Mouse (Mus musculus) neural tube, embryonic 14.5 days (tissue): ENCODE measurements at regions not wholly inside any gene's neighbourhood (a gene's known extent, or its start where the extent isn't known, plus 50 kb on each side); places are given as distances from the start of the nearest gene placed in this dataset.

Experiments
- ATAC-seq: fragments of 200-750 bp; cut with Nextera tagmentation; 2 replicates; pipeline ENCODE4 v1.8.0; 2017; ENCODE audit warnings: low read depth, mild to moderate bottlenecking, moderate TSS enrichment, moderate library complexity
- H3K27ac ChIP-seq: fragments of 300-500 bp; sonication (generic); 2 replicates; pipeline ENCODE4 v1.5.1; 2014; ENCODE audit warnings: low read depth, mild to moderate bottlenecking, control low read depth, low read length, moderate library complexity, mixed read lengths
- H3K27me3 ChIP-seq: fragments of 300-500 bp; sonication (generic); 2 replicates; pipeline ENCODE4 v1.6.1; 2014; ENCODE audit warnings: low read length; ENCODE audit not compliant: control insufficient read depth, insufficient read depth
- H3K36me3 ChIP-seq: fragments of 300-500 bp; sonication (generic); 2 replicates; pipeline ENCODE4 v1.6.1; 2014; ENCODE audit warnings: low read length, mixed read lengths; ENCODE audit not compliant: control insufficient read depth, insufficient read depth
- H3K4me1 ChIP-seq: fragments of 300-500 bp; sonication (generic); 2 replicates; pipeline ENCODE4 v1.6.1; 2014; ENCODE audit warnings: low read length; ENCODE audit not compliant: control insufficient read depth, insufficient read depth
- H3K4me2 ChIP-seq: fragments of 300-500 bp; sonication (generic); 2 replicates; pipeline ENCODE4 v1.6.1; 2014; ENCODE audit warnings: mild to moderate bottlenecking, low read depth, low read length, control low read depth
- H3K4me3 ChIP-seq: fragments of 300-500 bp; sonication (generic); 2 replicates; pipeline ENCODE4 v1.5.1; 2014; ENCODE audit warnings: low read depth, low read length, control low read depth, mixed read lengths
- H3K9ac ChIP-seq: fragments of 300-500 bp; sonication (generic); replicated peaks from 2 replicates; pipeline ENCODE4 v1.6.1; 2014; ENCODE audit warnings: low read depth, mild to moderate bottlenecking, control low read depth, low read length, mixed read lengths
- H3K9me3 ChIP-seq: fragments of 300-500 bp; sonication (generic); 2 replicates; pipeline ENCODE4 v1.6.1; 2016; ENCODE audit warnings: low read length; ENCODE audit not compliant: control insufficient read depth
- WGBS: fragments of 180-500 bp; shearing (Covaris S2); extraction: QIAGEN DNeasy Blood & Tissue Kit; methylation state at CpG from one replicate; pipeline ENCODE4 v1.1.7; 2014; 5-methylcytosine and 5-hydroxymethylcytosine counted together

GRCm38 (mm10) chr17:82731561-82731960 lies 483.5 kb upstream of the Pkdcc start:
- Histone ChIP-seq H3K4me3 (no peak overlapping the region), H3K9ac (no peak overlapping the region), H3K4me1 (no peaks in the 10 kb centered on the region), H3K4me2 (no peak overlapping the region), H3K27me3 (no peaks in the 10 kb centered on the region), H3K36me3 (no peaks in the 10 kb centered on the region), H3K27ac (no peak overlapping the region), H3K9me3 (no peaks in the 10 kb centered on the region)
- ATAC-seq = no peak
- WGBS = 74% methylated on average over 4 of the region's 4 CpGs

- WGBS = 94% methylated on average over 1 of the region's 1 CpGs
- no peak overlapping the region for H3K9ac ChIP-seq
- no peak for ATAC-seq
Measured at GRCm38 (mm10) chr17:82742445-82742844, 472.6 kb upstream of the Pkdcc start.

GRCm38 (mm10) chr17:82757400-82757799 lies 457.7 kb upstream of the Pkdcc start:
- no peaks in the 10 kb centered on the region for H3K36me3 ChIP-seq
- H3K4me2 ChIP-seq = no peak overlapping the region
- no peak for ATAC-seq
- H3K9ac ChIP-seq = no peak overlapping the region
- H3K27me3 ChIP-seq = no peaks in the 10 kb centered on the region
- no peak overlapping the region for H3K27ac ChIP-seq
- H3K4me3 ChIP-seq = no peak overlapping the region
- H3K9me3 ChIP-seq = no peaks in the 10 kb centered on the region
- no peaks in the 10 kb centered on the region for H3K4me1 ChIP-seq
- whole genome bisulfite sequencing = 59% methylated on average over 3 of the region's 3 CpGs

More at GRCm38 (mm10) chr17:82742445-82742844, 472.6 kb upstream of the Pkdcc start:
- no peaks in the 10 kb centered on the region for H3K9me3 ChIP-seq
- no peaks in the 10 kb centered on the region for H3K36me3 ChIP-seq
- no peak overlapping the region for H3K4me3 ChIP-seq
- H3K4me2 ChIP-seq = no peak overlapping the region
- no peaks in the 10 kb centered on the region for H3K4me1 ChIP-seq
- H3K27me3 ChIP-seq = no peaks in the 10 kb centered on the region
- no peak overlapping the region for H3K27ac ChIP-seq

- Histone ChIP-seq H3K4me2 (no peak overlapping the region), H3K9me3 (no peaks in the 10 kb centered on the region), H3K4me1 (no peaks in the 10 kb centered on the region), H3K9ac (no peak overlapping the region), H3K27me3 (no peaks in the 10 kb centered on the region), H3K4me3 (no peak overlapping the region), H3K27ac (no peak overlapping the region), H3K36me3 (no peaks in the 10 kb centered on the region)
- 94% methylated on average over 2 of the region's 2 CpGs for WGBS
- no peak for ATAC-seq
Measured at GRCm38 (mm10) chr17:82779096-82779495, 436.0 kb upstream of the Pkdcc start.

GRCm38 (mm10) chr17:82822129-82822528 lies 393.0 kb upstream of the Pkdcc start:
- H3K27ac ChIP-seq = no peak overlapping the region
- 75% methylated on average over 3 of the region's 3 CpGs for WGBS
- H3K9ac ChIP-seq = no peak overlapping the region
- no peaks in the 10 kb centered on the region for H3K9me3 ChIP-seq
- no peak overlapping the region for H3K4me3 ChIP-seq
- H3K4me2 ChIP-seq = no peak overlapping the region
- no peaks in the 10 kb centered on the region for H3K4me1 ChIP-seq
- ATAC-seq = no peak
- no peaks in the 10 kb centered on the region for H3K27me3 ChIP-seq
- no peaks in the 10 kb centered on the region for H3K36me3 ChIP-seq

- Histone ChIP-seq H3K9me3 (no peaks in the 10 kb centered on the region), H3K36me3 (no peaks in the 10 kb centered on the region), H3K27me3 (no peaks in the 10 kb centered on the region), H3K27ac (no peak overlapping the region), H3K4me2 (no peak overlapping the region), H3K4me1 (no peaks in the 10 kb centered on the region), H3K4me3 (no peak overlapping the region), H3K9ac (no peak overlapping the region)
- ATAC-seq = no peak
- 87% methylated on average over 7 of the region's 7 CpGs for WGBS
Measured at GRCm38 (mm10) chr17:82824057-82824456, 391.0 kb upstream of the Pkdcc start.

GRCm38 (mm10) chr17:82824619-82825018 lies 390.5 kb upstream of the Pkdcc start:
- Histone ChIP-seq H3K9me3 (no peaks in the 10 kb centered on the region), H3K4me1 (no peaks in the 10 kb centered on the region), H3K27ac (no peak overlapping the region), H3K4me3 (no peak overlapping the region), H3K4me2 (no peak overlapping the region), H3K9ac (no peak overlapping the region), H3K27me3 (no peaks in the 10 kb centered on the region), H3K36me3 (no peaks in the 10 kb centered on the region)
- ATAC-seq = no peak
- WGBS = 93% methylated on average over 6 of the region's 6 CpGs

GRCm38 (mm10) chr17:82827170-82827569 lies 387.9 kb upstream of the Pkdcc start:
- H3K4me1 ChIP-seq = no peaks in the 10 kb centered on the region
- no peak overlapping the region for H3K27ac ChIP-seq
- no peak overlapping the region for H3K9ac ChIP-seq
- no peak for ATAC-seq
- H3K27me3 ChIP-seq = no peaks in the 10 kb centered on the region
- H3K36me3 ChIP-seq = no peaks in the 10 kb centered on the region
- no peak overlapping the region for H3K4me3 ChIP-seq
- H3K4me2 ChIP-seq = no peak overlapping the region
- no peaks in the 10 kb centered on the region for H3K9me3 ChIP-seq

GRCm38 (mm10) chr17:82827841-82828240 lies 387.3 kb upstream of the Pkdcc start:
- no peak overlapping the region for H3K4me3 ChIP-seq
- H3K9ac ChIP-seq = no peak overlapping the region
- H3K4me1 ChIP-seq = no peaks in the 10 kb centered on the region
- no peaks in the 10 kb centered on the region for H3K36me3 ChIP-seq
- H3K27me3 ChIP-seq = no peaks in the 10 kb centered on the region
- 96% methylated on average over 8 of the region's 8 CpGs for WGBS
- H3K4me2 ChIP-seq = no peak overlapping the region
- ATAC-seq = no peak
- H3K27ac ChIP-seq = no peak overlapping the region
- no peaks in the 10 kb centered on the region for H3K9me3 ChIP-seq
